Mouse (Mus musculus): Measurements from ENCODE around the gene Cacna2d2.
A peak's percentile ranks its signal among the peaks of the same experiment; 100 is the strongest.

The Cacna2d2 gene

DNA sequence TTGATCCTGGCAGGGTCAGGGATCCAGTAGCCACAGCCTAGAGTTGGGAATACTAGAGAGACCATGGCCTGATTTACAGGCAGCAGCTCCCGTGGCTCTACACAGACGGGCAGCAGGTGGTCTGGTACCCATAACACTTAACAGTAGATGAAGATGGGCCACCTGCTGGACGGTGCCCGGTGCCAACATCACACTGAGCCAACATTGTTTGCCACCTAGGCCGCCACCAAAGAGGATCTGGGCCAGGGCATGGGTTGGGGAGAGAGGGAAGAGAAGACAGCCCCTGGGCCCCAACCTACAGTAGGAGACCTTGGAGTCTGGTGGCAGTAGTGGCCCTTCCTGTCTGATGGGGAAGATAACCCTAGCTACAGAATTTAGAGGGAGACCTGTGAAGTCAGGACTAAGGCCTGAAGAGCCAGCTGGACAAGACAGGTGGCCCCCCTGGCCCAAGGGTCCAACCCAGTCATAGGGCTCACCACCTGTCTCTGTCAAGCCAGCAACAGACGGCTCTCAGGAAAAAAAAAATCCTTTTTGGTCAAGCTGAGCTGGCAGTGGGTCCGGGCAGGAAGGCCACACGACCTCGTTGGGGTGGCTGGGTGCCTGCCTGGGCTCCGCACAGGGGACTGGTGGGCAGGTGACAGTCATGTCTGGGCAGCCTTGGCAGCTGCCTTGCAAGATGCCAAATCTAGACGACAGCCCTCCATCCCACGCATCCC is 102.9 kb downstream of the Cacna2d2 start:
- peak; percentile 92 for DNase-seq

DNA sequence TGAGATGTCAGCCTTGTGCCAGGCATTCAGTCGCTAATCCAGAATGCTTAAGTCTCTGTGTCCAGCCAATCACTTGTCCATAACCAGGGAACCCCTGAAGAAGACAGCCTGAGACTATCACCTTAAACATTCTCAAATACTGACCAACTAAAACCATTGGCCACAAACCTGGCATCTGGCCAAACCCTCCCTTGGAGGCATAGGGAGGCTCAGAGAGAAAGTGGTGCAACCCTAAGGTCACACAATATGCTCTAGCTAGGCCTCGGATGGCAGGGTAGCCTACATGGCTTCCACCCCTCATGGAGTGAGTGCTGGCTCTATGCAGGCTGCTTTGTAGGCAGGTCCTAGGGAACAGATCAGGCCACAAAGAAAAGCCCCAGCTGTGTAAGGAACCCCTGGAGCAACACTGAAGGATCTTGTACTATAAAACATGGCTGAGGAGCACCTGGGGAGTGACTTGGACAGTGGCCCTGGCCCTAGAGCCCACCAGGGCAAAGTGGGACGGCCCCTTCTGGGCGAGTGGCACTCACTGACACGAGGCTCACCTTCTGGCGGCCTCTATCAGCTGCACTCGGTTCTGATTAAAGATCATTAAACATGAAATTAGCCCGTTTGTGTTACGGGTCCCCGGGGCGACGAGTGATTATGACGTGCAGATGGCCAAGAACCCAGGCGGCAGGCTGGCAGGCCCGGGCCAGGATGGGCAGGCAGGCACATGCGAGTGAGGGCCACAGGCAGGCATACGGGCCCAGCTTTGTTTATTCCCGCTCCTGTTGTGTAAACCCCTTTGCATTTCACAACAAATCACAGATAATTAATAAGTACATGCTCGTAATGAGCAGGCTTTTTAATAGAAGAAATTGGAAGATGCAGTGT is 105.5 kb downstream of the Cacna2d2 start:
- DNase-seq = peak; percentile 59

DNA sequence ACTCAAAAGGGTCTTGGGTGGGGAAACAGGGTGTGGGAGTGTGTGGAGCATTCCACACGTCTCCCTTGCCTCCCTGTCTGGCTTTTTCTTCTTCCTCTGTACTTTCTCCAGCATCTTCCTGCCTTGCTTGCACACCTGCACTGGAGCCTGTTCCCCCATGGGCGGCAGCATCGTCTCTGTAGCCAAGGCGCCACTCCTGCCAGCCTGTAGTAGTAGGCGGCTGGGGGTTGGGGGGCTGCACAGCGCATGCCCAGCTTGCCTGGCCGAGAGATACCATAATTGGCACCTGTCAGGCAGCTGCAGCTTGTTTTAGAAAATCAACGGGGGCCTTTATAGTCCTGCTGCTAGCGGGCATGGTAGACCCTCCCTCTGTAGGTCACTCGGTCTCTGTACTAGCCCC is 108.9 kb downstream of the Cacna2d2 start:
- no peak for DNase-seq

- DNase-seq = no peak
These were observed 111.1 kb downstream of the Cacna2d2 start for GRCm38 (mm10) chr9:107510384-107511100.

- no peak for DNase-seq
These were observed 112.0 kb downstream of the Cacna2d2 start for GRCm38 (mm10) chr9:107511436-107511835.

GRCm38 (mm10) chr9:107512326-107512725 is 112.9 kb downstream of the Cacna2d2 start:
- DNase-seq = no peak

- peak; percentile 92 for DNase-seq
These were observed 115.0 kb downstream of the Cacna2d2 start for GRCm38 (mm10) chr9:107514303-107514955.

- DNase-seq = no peak
These were observed 120.9 kb downstream of the Cacna2d2 start for GRCm38 (mm10) chr9:107520331-107520730.

DNA sequence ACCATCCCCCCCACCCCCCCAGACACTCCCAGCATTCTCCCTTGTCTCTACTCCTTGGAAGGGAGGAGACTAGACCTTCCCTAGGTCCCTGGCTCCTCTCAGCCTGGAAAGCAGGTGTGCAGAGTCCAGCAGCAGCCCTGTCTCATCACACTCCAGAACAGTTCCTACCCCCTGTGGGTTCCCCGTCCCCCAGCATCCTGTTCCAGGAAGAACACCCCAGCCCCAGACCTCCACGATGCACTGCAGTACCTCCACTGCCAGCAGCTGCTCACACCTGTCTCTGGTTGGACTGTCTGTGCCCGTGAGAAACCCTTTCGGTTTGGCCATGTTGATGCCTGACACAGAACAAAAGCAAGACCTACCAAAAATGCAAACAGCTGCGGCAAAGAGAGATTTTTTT is 121.8 kb downstream of the Cacna2d2 start:
- DNase-seq = no peak

DNA sequence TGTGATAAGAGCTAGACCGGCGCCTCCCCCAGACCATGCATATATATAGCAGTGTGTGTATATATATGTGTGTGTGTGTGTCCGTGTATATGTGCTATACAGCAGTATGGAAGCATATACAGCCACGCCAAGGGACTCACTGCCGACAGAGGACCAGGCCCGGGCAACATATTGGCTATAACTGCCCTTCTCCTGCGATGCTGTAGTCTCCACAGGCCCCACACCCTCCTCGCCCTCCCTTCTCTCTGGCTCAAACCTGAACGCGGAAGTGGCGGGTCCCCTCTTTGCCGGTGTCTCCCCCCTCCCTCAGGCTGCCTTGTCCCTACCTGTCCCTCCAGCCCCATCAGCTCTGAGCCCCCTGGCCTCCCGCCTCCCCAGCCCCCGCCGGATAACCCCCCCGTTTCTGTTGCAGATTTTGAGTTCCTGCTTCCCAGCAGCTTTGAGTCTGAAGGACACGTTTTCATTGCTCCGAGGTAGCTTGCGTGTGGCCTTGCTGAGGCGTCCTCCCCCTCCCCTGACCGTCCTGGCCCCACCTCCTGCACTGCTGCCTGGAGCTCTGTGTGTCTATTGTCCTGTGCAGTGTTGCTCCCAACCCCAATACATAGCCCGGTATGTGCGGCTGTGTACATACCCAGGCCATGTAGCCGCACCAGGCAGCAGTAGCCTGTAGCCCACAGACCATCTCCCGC is 122.4 kb downstream of the Cacna2d2 start:
- DNase-seq = no peak

DNA sequence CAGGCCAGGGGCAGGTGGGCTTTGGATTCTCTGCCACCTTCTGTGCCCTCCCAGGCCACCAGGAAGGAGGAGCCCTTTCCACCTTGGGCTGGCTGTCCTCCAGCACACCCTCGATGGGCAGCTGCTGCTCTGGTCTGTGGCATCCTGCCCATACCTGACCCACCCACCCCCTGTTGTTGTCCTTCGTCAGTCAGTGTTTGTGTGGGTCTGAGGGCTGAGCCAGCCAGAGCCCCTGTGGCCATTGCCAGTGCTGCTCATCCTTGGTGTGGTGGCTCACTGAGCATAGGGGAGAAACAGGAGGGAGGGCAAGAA is 122.9 kb downstream of the Cacna2d2 start:
- no peak for DNase-seq

GRCm38 (mm10) chr9:107526198-107527026 is 127.0 kb downstream of the Cacna2d2 start:
- DNase-seq = no peak

- peak; percentile 96 for DNase-seq
These were observed 134.5 kb downstream of the Cacna2d2 start, which contains the start of gene Tmem115 for GRCm38 (mm10) chr9:107533791-107534407. Tmem115 (plus strand) TSS chr9:107533945.

GRCm38 (mm10) chr9:107534408-107535202 is 135.2 kb downstream of the Cacna2d2 start:
- DNase-seq = peak; percentile 65

DNA sequence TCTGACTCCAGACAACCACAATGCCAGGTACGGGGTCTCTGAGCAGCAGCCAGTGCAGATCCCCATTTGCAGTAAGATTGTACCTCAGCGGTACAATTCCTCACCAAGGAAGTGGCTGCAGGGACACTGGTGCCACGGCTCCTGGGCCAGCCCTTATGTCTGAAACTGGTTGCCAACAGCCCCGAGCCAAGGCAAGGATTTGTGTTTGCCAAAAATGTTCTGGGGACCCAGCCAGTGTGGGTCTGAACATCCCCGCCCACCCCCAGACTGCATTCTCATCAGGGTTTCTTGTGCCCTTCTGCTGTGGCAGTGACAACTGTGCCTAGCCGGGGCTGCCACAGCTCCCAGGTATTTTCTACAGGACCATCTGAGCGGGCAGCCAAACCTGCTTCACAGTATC is 138.8 kb downstream of the Cacna2d2 start:
- DNase-seq = no peak

- no peak for DNase-seq
These were observed 139.3 kb downstream of the Cacna2d2 start for GRCm38 (mm10) chr9:107538711-107539110.

GRCm38 (mm10) chr9:107539940-107540339 is 140.5 kb downstream of the Cacna2d2 start:
- DNase-seq = no peak

GRCm38 (mm10) chr9:107540420-107540819 is 141.0 kb downstream of the Cacna2d2 start:
- no peak for DNase-seq

DNA sequence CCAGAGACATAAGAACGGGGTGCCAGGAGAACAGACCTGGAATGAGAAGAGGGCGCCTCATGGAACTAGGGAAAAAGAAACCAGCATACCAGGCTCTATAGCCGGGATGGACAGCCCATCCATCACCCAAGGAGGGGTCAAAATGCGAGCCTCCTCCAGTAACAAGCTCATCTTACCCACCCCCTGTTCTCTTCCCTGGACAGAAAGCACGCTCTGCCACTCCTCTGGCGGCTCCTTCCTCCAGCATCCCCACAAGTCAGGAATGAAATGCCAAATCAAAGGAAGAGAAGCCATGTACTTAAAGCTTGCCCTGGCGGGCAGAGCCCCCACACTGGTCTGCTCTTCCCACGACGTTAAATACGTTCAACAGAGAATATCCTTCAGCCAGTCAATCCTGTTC is 141.6 kb downstream of the Cacna2d2 start:
- DNase-seq = no peak

Measured in cerebellum, adult 9-10 months (tissue).